Mouse (Mus musculus): Measurements from ENCODE around the gene Trim8. TPM values are rescaled to one million over a fixed set of nuclear protein-coding genes. Genes with fewer than 3 reads are reported as not detected.
A peak's percentile ranks its signal among the peaks of the same experiment; 100 is the strongest.

Gene Trim8
- polyA plus RNA-seq, 1 experiment from 2014 or later: 31.0 TPM

DNA sequence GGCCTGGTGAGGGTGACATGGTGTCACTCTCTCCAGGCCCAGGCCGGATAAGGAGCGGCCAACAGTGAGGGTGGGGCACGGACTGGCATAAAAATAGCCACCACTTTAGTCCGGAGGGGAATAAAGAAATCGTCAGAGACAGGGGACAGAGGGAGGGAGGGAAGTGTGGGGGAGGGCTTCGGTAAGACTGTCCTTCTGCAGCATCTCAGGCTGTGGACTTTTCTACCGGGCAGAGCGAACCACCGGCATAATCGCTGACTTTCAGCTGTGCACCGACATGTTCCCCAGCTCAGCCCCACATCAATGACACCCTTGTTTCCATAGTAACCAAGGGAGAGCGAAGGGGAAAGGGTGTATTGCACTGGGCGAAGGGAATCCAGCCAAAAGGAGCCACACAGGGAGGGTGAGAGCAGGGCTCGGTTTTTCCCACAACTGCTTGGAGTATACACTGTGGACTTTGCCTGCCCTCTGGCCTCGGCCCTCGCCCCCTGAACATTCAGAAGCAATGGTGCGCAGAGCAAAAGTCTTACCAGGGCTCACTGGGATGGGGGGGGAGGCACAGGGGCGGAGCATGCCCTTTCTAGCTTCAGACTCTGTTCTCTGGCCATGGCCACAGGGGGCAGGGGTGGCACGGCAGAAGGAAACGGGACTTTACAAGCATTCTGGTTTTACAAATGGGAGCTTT lies 27.2 kb downstream of the Trim8 start:
- no peaks in the 10 kb centered on the region for H3K36me3 ChIP-seq (ENCODE audit: insufficient read depth)
- ATAC-seq (ENCODE audit: insufficient read depth) (peak; percentile 64), DNase-seq (peak; percentile 78)
- TF ChIP-seq CTCF (IDR thresholded peaks at IDR 0.05; ENCODE audit: low read depth): peak; percentile 28
- H3K27me3 ChIP-seq (ENCODE audit: insufficient read depth, low read length): no peaks in the 10 kb centered on the region
- peak overlapping the region; percentile 19 for H3K4me3 ChIP-seq (ENCODE audit: low read depth, low read length)
- H3K9me3 ChIP-seq (ENCODE audit: low read depth, low read length): no peaks in the 10 kb centered on the region
- peak overlapping the region; percentile 41 for H3K9ac ChIP-seq
- peak overlapping the region; percentile 78 for H3K27ac ChIP-seq (ENCODE audit: low read depth)
- WGBS: 1% methylated on average over 20 of the region's 20 CpGs
- peak overlapping the region; percentile 65 for H3K4me2 ChIP-seq
- peaks cover 63% of the 10 kb centered on the region for H3K4me1 ChIP-seq (ENCODE audit: insufficient read depth)

DNA sequence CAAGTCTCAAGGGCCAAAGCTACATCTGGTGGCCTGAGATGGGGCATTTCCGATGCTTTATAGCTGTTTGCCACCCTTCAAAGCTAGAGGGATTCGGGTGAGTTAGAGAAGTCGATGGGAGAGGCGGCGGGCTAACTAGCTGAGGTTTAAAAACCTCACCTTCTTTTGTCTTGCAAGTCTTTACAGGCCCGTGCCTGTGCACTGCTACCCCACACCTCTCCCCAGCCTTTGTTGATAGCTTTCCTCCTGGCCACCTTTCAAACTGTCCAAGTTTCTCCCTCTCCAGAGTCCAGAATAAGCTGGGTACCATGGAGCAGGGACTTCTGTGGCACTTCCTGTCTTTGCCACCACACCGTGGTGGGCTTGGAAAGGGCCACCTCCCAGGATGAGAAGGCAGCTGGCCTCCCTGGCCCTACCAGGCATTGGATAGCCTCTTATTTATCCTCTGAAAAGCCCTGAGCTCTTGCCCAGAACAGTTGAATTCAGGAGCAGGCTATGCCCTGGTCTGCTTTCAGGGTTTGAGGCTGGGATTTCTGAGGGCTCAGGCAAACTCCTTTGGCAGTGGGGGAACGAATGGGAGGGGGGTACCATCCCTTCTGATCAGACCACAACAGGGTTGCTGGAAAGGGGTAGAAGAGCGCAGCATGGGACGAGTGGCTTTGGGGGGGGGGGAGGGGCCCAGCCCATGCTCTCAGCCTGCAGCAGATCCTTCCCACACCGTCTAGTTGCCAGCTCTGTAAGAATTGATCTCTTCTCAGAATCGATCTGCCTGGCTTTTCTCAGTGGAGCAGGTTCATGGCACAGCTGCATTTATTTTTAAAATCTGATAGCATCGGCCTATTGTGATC lies 28.3 kb downstream of the Trim8 start:
- no peak for TF ChIP-seq CTCF (IDR thresholded peaks at IDR 0.05; ENCODE audit: low read depth)
- Histone ChIP-seq H3K36me3 (ENCODE audit: insufficient read depth) (no peaks in the 10 kb centered on the region), H3K27me3 (ENCODE audit: insufficient read depth, low read length) (no peaks in the 10 kb centered on the region), H3K4me3 (ENCODE audit: low read depth, low read length) (no peak overlapping the region), H3K4me2 (peak overlapping the region; percentile 65), H3K9ac (peak overlapping the region; percentile 41; the same call in 1 of the 2 replicates), H3K4me1 (ENCODE audit: insufficient read depth) (peaks cover 56% of the 10 kb centered on the region), H3K9me3 (ENCODE audit: low read depth, low read length) (no peaks in the 10 kb centered on the region), H3K27ac (ENCODE audit: low read depth) (peak overlapping the region; percentile 78)
- 24% methylated on average over 13 of the region's 13 CpGs for WGBS
- no peak for ATAC-seq (ENCODE audit: insufficient read depth)
- DNase-seq: no peak

DNA sequence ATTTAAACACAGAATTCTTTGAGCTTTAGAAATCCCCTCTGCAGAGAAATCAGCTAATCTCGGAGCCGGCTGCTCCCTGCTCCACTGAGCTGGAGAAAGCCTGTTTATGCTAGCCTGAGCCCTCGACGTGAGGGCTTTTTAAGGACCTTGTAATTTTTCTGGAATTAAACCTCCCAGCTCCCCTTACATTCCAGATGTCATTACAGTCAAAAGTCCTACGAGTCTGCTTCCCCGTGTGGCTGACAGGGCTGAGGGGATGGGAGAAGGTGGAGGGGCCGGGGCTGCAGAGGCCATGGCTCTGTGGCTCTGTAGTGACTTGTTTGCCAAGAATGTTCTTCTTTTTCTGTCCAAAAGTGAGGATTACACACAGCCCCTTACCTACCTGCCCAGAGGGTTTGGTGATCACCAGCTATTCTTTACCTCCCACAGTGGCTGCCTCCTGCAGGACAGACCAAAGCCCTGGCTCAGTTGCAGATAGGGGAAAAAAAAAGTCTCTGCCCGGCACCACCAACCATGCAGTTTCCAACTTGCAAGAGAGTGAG lies 29.0 kb downstream of the Trim8 start:
- H3K9me3 ChIP-seq (ENCODE audit: low read depth, low read length): no peaks in the 10 kb centered on the region
- TF ChIP-seq CTCF (IDR thresholded peaks at IDR 0.05; ENCODE audit: low read depth): no peak
- peak overlapping the region; percentile 65 for H3K4me2 ChIP-seq
- no peak for ATAC-seq (ENCODE audit: insufficient read depth)
- H3K4me1 ChIP-seq (ENCODE audit: insufficient read depth): peaks cover 55% of the 10 kb centered on the region
- peak; percentile 44 for DNase-seq
- no peak overlapping the region for H3K4me3 ChIP-seq (ENCODE audit: low read depth, low read length)
- peak overlapping the region; percentile 20; the same call in 1 of the 2 replicates for H3K9ac ChIP-seq
- H3K27me3 ChIP-seq (ENCODE audit: insufficient read depth, low read length): no peaks in the 10 kb centered on the region
- H3K27ac ChIP-seq (ENCODE audit: low read depth): peak overlapping the region; percentile 78
- no peaks in the 10 kb centered on the region for H3K36me3 ChIP-seq (ENCODE audit: insufficient read depth)
- 24% methylated on average over 8 of the region's 8 CpGs for WGBS

DNA sequence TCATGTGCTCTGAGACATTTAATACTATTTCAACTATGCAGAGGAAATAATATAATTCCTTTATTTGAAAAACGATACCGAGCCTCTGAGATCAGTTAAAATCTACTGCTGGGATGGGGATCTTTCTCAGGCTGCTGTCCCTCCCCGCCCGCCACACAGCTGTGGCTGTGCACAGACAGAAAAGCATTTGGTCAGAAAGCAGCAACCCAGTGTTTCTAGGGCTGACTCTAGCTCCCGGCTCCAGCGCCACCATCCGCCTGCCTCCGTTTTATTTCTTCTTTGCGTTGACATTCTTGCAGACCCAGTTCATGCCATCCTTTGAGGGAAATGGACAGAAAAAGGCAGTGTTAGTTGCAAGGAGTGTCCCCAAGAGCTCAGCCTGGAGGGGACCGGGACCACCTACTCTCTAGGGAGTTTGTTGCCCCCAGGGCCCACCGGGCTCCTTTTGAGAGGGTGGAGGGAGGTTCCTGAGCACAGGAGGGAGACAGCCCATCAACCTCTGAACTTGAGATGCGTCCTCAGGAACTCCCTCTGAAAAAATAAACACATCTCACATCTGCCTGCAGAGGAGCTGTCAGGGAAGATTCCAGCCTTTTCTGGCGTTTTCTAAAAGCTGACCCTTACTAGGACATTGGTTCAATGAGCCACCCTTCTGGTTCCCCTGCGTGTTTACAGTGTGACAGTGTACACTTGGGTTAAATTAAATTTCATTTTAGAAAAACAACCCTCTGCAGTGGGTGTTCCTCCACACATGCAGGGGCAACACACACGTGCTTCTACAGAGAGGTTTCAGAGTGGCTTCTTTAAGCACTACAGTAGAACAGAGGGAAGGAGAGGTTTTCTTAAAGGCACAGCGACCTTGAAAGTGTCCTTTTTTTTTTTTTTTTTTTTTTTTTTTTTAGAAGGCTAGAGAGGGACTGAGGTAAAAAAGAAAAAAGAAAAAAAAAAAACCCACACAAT lies 29.8 kb downstream of the Trim8 start:
- no peak for ATAC-seq (ENCODE audit: insufficient read depth)
- 8% methylated on average over 16 of the region's 16 CpGs for WGBS
- no peak overlapping the region for H3K4me3 ChIP-seq (ENCODE audit: low read depth, low read length)

DNA sequence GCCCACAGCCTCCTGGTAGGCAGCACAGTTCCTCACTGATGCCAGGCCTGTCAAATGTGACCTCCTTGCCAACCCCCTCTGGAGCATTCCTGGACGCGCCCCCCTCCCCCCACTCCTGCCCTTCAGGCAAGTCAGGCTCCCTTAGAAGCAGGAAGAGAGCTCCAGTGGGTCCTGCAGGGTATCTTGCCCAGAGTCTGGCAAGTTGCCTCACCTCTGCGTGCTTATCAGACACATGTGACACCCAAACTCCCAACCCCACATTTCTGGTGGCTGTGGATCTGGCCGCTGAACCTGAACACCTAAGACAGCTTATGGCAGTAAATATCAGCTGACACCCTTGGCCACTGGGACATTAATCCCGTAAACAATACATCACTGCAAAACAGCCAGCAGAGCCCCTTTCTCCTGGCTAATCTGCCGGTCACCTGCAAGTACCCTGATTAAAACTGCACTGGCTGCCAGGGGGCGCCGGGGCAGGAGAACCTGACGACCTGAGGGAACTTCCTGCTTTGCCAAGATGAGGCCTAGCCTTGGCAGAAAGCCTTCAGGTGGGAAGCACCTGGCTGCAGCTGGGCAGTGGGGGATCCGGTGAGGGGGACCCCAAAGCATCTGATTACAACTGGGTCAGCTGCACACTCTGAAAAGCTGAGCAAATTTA lies 30.7 kb downstream of the Trim8 start:
- ATAC-seq (ENCODE audit: insufficient read depth) (no peak), DNase-seq (peak; percentile 50)
- Histone ChIP-seq H3K9ac (no peak overlapping the region), H3K4me1 (ENCODE audit: insufficient read depth) (peaks cover 55% of the 10 kb centered on the region), H3K27ac (ENCODE audit: low read depth) (peak overlapping the region; percentile 78), H3K36me3 (ENCODE audit: insufficient read depth) (0 out of 2 replicates have a peak, but pooled peaks cover 3% of the 10 kb centered on the region), H3K27me3 (ENCODE audit: insufficient read depth, low read length) (no peaks in the 10 kb centered on the region), H3K4me2 (peak overlapping the region; percentile 65), H3K9me3 (ENCODE audit: low read depth, low read length) (no peaks in the 10 kb centered on the region), H3K4me3 (ENCODE audit: low read depth, low read length) (no peak overlapping the region)
- 10% methylated on average over 10 of the region's 10 CpGs for WGBS
- TF ChIP-seq CTCF (IDR thresholded peaks at IDR 0.05; ENCODE audit: low read depth): peak; percentile 21; the same call in 1 of the 2 replicates

More for the DNA sequence above, 29.8 kb downstream of the Trim8 start:
- peak; percentile 69 for DNase-seq
- H3K36me3 ChIP-seq (ENCODE audit: insufficient read depth): 0 out of 2 replicates have a peak, but pooled peaks cover 3% of the 10 kb centered on the region
- peak overlapping the region; percentile 78 for H3K27ac ChIP-seq (ENCODE audit: low read depth)
- H3K9me3 ChIP-seq (ENCODE audit: low read depth, low read length): no peaks in the 10 kb centered on the region
- H3K27me3 ChIP-seq (ENCODE audit: insufficient read depth, low read length): no peaks in the 10 kb centered on the region
- TF ChIP-seq CTCF (IDR thresholded peaks at IDR 0.05; ENCODE audit: low read depth): peak; percentile 25
- no peak overlapping the region for H3K9ac ChIP-seq
- peak overlapping the region; percentile 65 for H3K4me2 ChIP-seq
- H3K4me1 ChIP-seq (ENCODE audit: insufficient read depth): peaks cover 55% of the 10 kb centered on the region

DNA sequence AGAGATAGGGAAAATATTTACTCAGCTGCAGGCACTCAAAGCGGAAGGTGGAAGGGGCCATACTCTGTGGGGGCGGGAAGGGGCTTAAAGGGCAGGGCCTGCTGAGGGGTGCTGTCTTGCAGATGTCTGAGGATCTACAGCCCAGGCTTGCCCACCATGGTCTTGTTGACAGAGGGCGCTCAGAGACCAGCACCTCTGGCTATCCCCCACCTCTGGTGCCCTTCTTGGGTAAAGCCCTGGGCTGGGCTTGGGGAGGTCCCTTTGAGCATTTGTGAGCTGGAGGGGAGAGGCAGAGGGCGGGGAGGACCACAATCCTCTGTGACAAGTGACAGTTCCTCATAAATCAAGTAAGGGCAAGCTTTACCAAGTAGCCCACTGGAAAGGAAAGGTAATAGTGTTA lies 31.6 kb downstream of the Trim8 start:
- ATAC-seq (ENCODE audit: insufficient read depth) (peak; percentile 29; the same call in 1 of the 2 replicates), DNase-seq (peak; percentile 34)
- TF ChIP-seq CTCF (IDR thresholded peaks at IDR 0.05; ENCODE audit: low read depth): no peak
- peak overlapping the region; percentile 11; the same call in 1 of the 2 replicates for H3K9ac ChIP-seq
- no peaks in the 10 kb centered on the region for H3K27me3 ChIP-seq (ENCODE audit: insufficient read depth, low read length)
- H3K4me1 ChIP-seq (ENCODE audit: insufficient read depth): peaks cover 51% of the 10 kb centered on the region
- H3K9me3 ChIP-seq (ENCODE audit: low read depth, low read length): no peaks in the 10 kb centered on the region
- H3K4me3 ChIP-seq (ENCODE audit: low read depth, low read length): no peak overlapping the region
- peak overlapping the region; percentile 78 for H3K27ac ChIP-seq (ENCODE audit: low read depth)
- H3K36me3 ChIP-seq (ENCODE audit: insufficient read depth): 0 out of 2 replicates have a peak, but pooled peaks cover 3% of the 10 kb centered on the region
- WGBS: 39% methylated on average over 4 of the region's 4 CpGs
- no peak overlapping the region for H3K4me2 ChIP-seq

Measured in lung, embryonic 14.5 days (tissue).